Mouse (Mus musculus) kidney, adult 9 months (tissue): ENCODE measurements at regions not wholly inside any gene's neighbourhood (a gene's known extent, or its start where the extent isn't known, plus 50 kb on each side); places are given as distances from the start of the nearest gene placed in this dataset.

Source experiments
- DNase-seq: peaks from one replicate; pipeline ENCODE4 v3.0.0; 2022

GRCm38 (mm10) chr1:81754067-81754466 is 478.8 kb upstream of the Gm9747 start:
- DNase-seq: no peak

- no peak for DNase-seq
Measured at GRCm38 (mm10) chr1:81755281-81755680, 477.6 kb upstream of the Gm9747 start.

- DNase-seq: no peak
Measured at GRCm38 (mm10) chr1:81755694-81756093, 477.2 kb upstream of the Gm9747 start.

GRCm38 (mm10) chr1:81759919-81760318 is 473.0 kb upstream of the Gm9747 start:
- no peak for DNase-seq

GRCm38 (mm10) chr1:81771704-81772103 is 461.2 kb upstream of the Gm9747 start:
- DNase-seq: no peak

GRCm38 (mm10) chr1:81780583-81780982 is 452.3 kb upstream of the Gm9747 start:
- no peak for DNase-seq

- DNase-seq: no peak
Measured at GRCm38 (mm10) chr1:81784305-81784704, 448.6 kb upstream of the Gm9747 start.

GRCm38 (mm10) chr1:81794771-81795170 is 438.1 kb upstream of the Gm9747 start:
- DNase-seq: no peak

- no peak for DNase-seq
Measured at GRCm38 (mm10) chr1:81795399-81795798, 437.5 kb upstream of the Gm9747 start.

- DNase-seq: no peak
Measured at GRCm38 (mm10) chr1:81811591-81811990, 421.3 kb upstream of the Gm9747 start.

- DNase-seq: no peak
Measured at GRCm38 (mm10) chr1:81818884-81819283, 414.0 kb upstream of the Gm9747 start.

GRCm38 (mm10) chr1:81841966-81842365 is 390.9 kb upstream of the Gm9747 start:
- no peak for DNase-seq

- no peak for DNase-seq
Measured at GRCm38 (mm10) chr1:81850462-81851144, 382.3 kb upstream of the Gm9747 start.

- no peak for DNase-seq
Measured at GRCm38 (mm10) chr1:81859464-81859863, 373.4 kb upstream of the Gm9747 start.

- DNase-seq: no peak
Measured at GRCm38 (mm10) chr1:81864571-81864970, 368.3 kb upstream of the Gm9747 start.

- no peak for DNase-seq
Measured at GRCm38 (mm10) chr1:81886940-81887531, 345.9 kb upstream of the Gm9747 start.

GRCm38 (mm10) chr1:81897241-81897640 is 335.7 kb upstream of the Gm9747 start:
- no peak for DNase-seq

GRCm38 (mm10) chr1:81900843-81901242 is 332.1 kb upstream of the Gm9747 start:
- no peak for DNase-seq

GRCm38 (mm10) chr1:81904056-81904455 is 328.9 kb upstream of the Gm9747 start:
- DNase-seq: peak; percentile 10

GRCm38 (mm10) chr1:81912607-81913006 is 320.3 kb upstream of the Gm9747 start:
- no peak for DNase-seq

- DNase-seq: no peak
Measured at GRCm38 (mm10) chr1:81913561-81913964, 319.3 kb upstream of the Gm9747 start.

GRCm38 (mm10) chr1:81916840-81917239 is 316.1 kb upstream of the Gm9747 start:
- no peak for DNase-seq

GRCm38 (mm10) chr1:81927721-81928120 is 305.2 kb upstream of the Gm9747 start:
- no peak for DNase-seq

- DNase-seq: no peak
Measured at GRCm38 (mm10) chr1:81933064-81933463, 299.8 kb upstream of the Gm9747 start.

GRCm38 (mm10) chr1:81945236-81945635 is 287.7 kb upstream of the Gm9747 start:
- DNase-seq: no peak
